8 mouse cellular contexts compared by ENCODE assay signal in genomic region chr17:11912872-11913365, GRCm38 (mm10).
DNase-seq lines count a peak whose midpoint lies in the region; ATAC-seq and TF ChIP-seq lines count a peak whose summit lies in the region.

No protein-coding gene starts in this region.

- peak overlapping the region; percentile 26 for H3K4me3 ChIP-seq in left cerebral cortex, adult 2 months
- peak overlapping the region; percentile 40 for H3K4me3 ChIP-seq in heart, embryonic 13.5 days
- peak overlapping the region; percentile 27 for H3K4me3 ChIP-seq in kidney, embryonic 14.5 days (ENCODE audit: low read length)
- peak overlapping the region; percentile 18; the same call in 1 of the 2 replicates for H3K4me3 ChIP-seq in midbrain, postnatal 0 days (ENCODE audit: low read depth, low read length)

- H3K4me2 ChIP-seq in heart, embryonic 13.5 days = peak overlapping the region; percentile 72
- peak overlapping the region; percentile 56 for H3K4me2 ChIP-seq in kidney, embryonic 14.5 days (replicated peaks; ENCODE audit: low read depth, low read length)
- H3K4me2 ChIP-seq in midbrain, postnatal 0 days (ENCODE audit: low read depth, low read length, poor library complexity, severe bottlenecking) = peak overlapping the region; percentile 51

- H3K36me3 ChIP-seq in heart, embryonic 13.5 days = no peaks in the 10 kb centered on the region
- no peaks in the 10 kb centered on the region for H3K36me3 ChIP-seq in kidney, embryonic 14.5 days (ENCODE audit: control insufficient read depth, insufficient read depth, low read length)
- no peaks in the 10 kb centered on the region for H3K36me3 ChIP-seq in midbrain, postnatal 0 days (ENCODE audit: insufficient read depth, low read length)

- intact Hi-C loops in left cerebral cortex, adult 2 months (cut with DNase I) = no loop called here

- no peak for ATAC-seq in heart, embryonic 13.5 days (ENCODE audit: extremely low read depth, insufficient number of reproducible peaks, low FRiP score, low TSS enrichment)
- no peak for ATAC-seq in kidney, embryonic 14.5 days (ENCODE audit: low FRiP score, low TSS enrichment)
- ATAC-seq in midbrain, postnatal 0 days (ENCODE audit: low FRiP score) = no peak

- peak in 1 of 2 experiments; percentile 28 for DNase-seq in left cerebral cortex, adult 2 months (ENCODE audit: extremely low spot score in 1 of 2, low spot score in 2 of 2)
- DNase-seq in left cerebral cortex, adult 8-10 months (ENCODE audit: low spot score in 2 of 2) = no peak
- DNase-seq in cerebellum, adult 9-11 months = peak; percentile 52
- DNase-seq in midbrain, postnatal 0 days (ENCODE audit: low spot score) = peak; percentile 74
- no peak for DNase-seq in thymus, postnatal 25 days
- no peak for DNase-seq in natural killer cell, adult 2 months (ENCODE audit: low spot score in 2 of 2)

- peaks cover 5% of the 10 kb centered on the region; the same call in 1 of the 2 replicates for H3K4me1 ChIP-seq in heart, embryonic 13.5 days
- H3K4me1 ChIP-seq in kidney, embryonic 14.5 days (ENCODE audit: control insufficient read depth, insufficient read depth, low read length) = no peaks in the 10 kb centered on the region
- peaks cover 6% of the 10 kb centered on the region; the same call in 1 of the 2 replicates for H3K4me1 ChIP-seq in midbrain, postnatal 0 days (ENCODE audit: insufficient read depth, low read length)

- H3K9ac ChIP-seq in heart, embryonic 13.5 days = peak overlapping the region; percentile 67
- H3K9ac ChIP-seq in kidney, embryonic 14.5 days (ENCODE audit: low read depth, low read length) = peak overlapping the region; percentile 18; the same call in 1 of the 2 replicates
- 0 out of 2 replicates have a peak overlapping the region, but pooled peaks have one; percentile 29 for H3K9ac ChIP-seq in midbrain, postnatal 0 days (replicated peaks; ENCODE audit: low read length, poor library complexity, severe bottlenecking)

- no peak overlapping the region for H3K27ac ChIP-seq in left cerebral cortex, adult 2 months
- H3K27ac ChIP-seq in heart, embryonic 13.5 days (replicated peaks) = no peak overlapping the region
- no peak overlapping the region for H3K27ac ChIP-seq in kidney, embryonic 14.5 days (ENCODE audit: low read depth, low read length)
- H3K27ac ChIP-seq in midbrain, postnatal 0 days (ENCODE audit: low read depth, low read length) = no peak overlapping the region

- H3K27me3 ChIP-seq in heart, embryonic 13.5 days (replicated peaks) = peaks cover 39% of the 10 kb centered on the region
- peaks cover 11% of the 10 kb centered on the region for H3K27me3 ChIP-seq in kidney, embryonic 14.5 days (ENCODE audit: control insufficient read depth, insufficient read depth, low read length)
- no peaks in the 10 kb centered on the region for H3K27me3 ChIP-seq in midbrain, postnatal 0 days (ENCODE audit: insufficient read depth, low read length)

- H3K9me3 ChIP-seq in heart, embryonic 13.5 days = no peaks in the 10 kb centered on the region
- no peaks in the 10 kb centered on the region for H3K9me3 ChIP-seq in kidney, embryonic 14.5 days (ENCODE audit: control insufficient read depth, low read length)
- H3K9me3 ChIP-seq in midbrain, postnatal 0 days (ENCODE audit: low read length) = no peaks in the 10 kb centered on the region

- WGBS in heart, embryonic 13.5 days = 1% methylated on average over 19 of the region's 19 CpGs
- 2% methylated on average over 19 of the region's 19 CpGs for WGBS in kidney, embryonic 14.5 days
- WGBS in midbrain, postnatal 0 days = 4% methylated on average over 19 of the region's 19 CpGs

- no peak for TF ChIP-seq CTCF in left cerebral cortex, adult 2 months (IDR thresholded peaks at IDR 0.05)
- no peak for TF ChIP-seq CTCF in midbrain, postnatal 0 days (IDR thresholded peaks at IDR 0.05)

Comparison
In these comparisons a context has a peak if more than half of its experiments do, and no peak if none do; other contexts are left out.
1. DNase-seq: peak in cerebellum, adult 9-11 months (single experiment) and midbrain, postnatal 0 days (single experiment); none in left cerebral cortex, adult 8-10 months (0 of 2), thymus, postnatal 25 days (single experiment) and natural killer cell, adult 2 months (0 of 2).
2. Peak in every context shown above with its lines, with median percentiles within 50 percentile points of each other: H3K4me3 ChIP-seq, H3K4me2 ChIP-seq and H3K9ac ChIP-seq.